Mouse (Mus musculus) myocyte (in vitro differentiated cells): Measurements from ENCODE around the gene Ccdc167. TPM values are rescaled to one million over a fixed set of nuclear protein-coding genes. Genes with fewer than 3 reads are reported as not detected.

Experiments used
- H3K27me3 ChIP-seq: one replicate; pipeline ENCODE4 v1.6.1; 2011; ENCODE audit not compliant: control insufficient read depth, insufficient read depth, insufficient read length
- H3K36me3 ChIP-seq: one replicate; pipeline ENCODE4 v1.6.1; 2011; ENCODE audit not compliant: control insufficient read depth, insufficient read depth
- H3K4me2 ChIP-seq: one replicate; pipeline ENCODE4 v1.6.1; 2011; ENCODE audit warnings: low read depth, control low read depth
- H3K4me3 ChIP-seq: one replicate; pipeline ENCODE4 v1.5.1; 2011; ENCODE audit warnings: mild to moderate bottlenecking, control low read depth, moderate library complexity
- H3K79me2 ChIP-seq: one replicate; pipeline ENCODE4 v1.6.1; 2011; ENCODE audit not compliant: control insufficient read depth, insufficient read depth
- H3ac ChIP-seq: one replicate; pipeline ENCODE4 v1.6.1; 2011; ENCODE audit not compliant: control insufficient read depth, insufficient read length
- CEBPB ChIP-seq: IDR thresholded peaks from 2 replicates; pipeline ENCODE4 v1.6.1; 2011; ENCODE audit warnings: mild to moderate bottlenecking, moderate library complexity; ENCODE audit not compliant: poor library complexity, insufficient read depth, severe bottlenecking
- E2F4 ChIP-seq: IDR thresholded peaks from one replicate; pipeline ENCODE4 v1.6.1; 2011; ENCODE audit warnings: mild to moderate bottlenecking, control low read depth, moderate library complexity; ENCODE audit not compliant: insufficient read depth
- MAX ChIP-seq: IDR thresholded peaks from one replicate; pipeline ENCODE4 v1.6.1; 2011; ENCODE audit warnings: low read depth, mild to moderate bottlenecking, control low read depth
- MYOD1 ChIP-seq, 3 experiments: IDR thresholded peaks; one replicate each; pipeline ENCODE4 v1.6.1; 2011; ENCODE audit warnings: control low read depth in 2 of 3, low read depth in 2 of 3, mild to moderate bottlenecking in 2 of 3, moderate library complexity in 1 of 3; ENCODE audit not compliant: insufficient read length in 2 of 3, control insufficient read depth in 1 of 3
- MYOG ChIP-seq, 3 experiments: IDR thresholded peaks; one replicate each; pipeline ENCODE4 v1.6.1; 2011; ENCODE audit warnings: control low read depth in 2 of 3, low read depth in 2 of 3, mild to moderate bottlenecking in 2 of 3; ENCODE audit not compliant: insufficient read length in 2 of 3, control insufficient read depth in 1 of 3, insufficient read depth in 1 of 3
- POLR2A ChIP-seq: IDR thresholded peaks from one replicate; pipeline ENCODE4 v1.6.1; 2011; ENCODE audit warnings: low read depth, mild to moderate bottlenecking, control low read depth, moderate library complexity; ENCODE audit not compliant: insufficient read length
- POLR2AphosphoS2 ChIP-seq: IDR thresholded peaks from one replicate; pipeline ENCODE4 v1.6.1; 2011; ENCODE audit warnings: low read depth, control low read depth; ENCODE audit not compliant: insufficient read length
- REST ChIP-seq: IDR thresholded peaks from one replicate; pipeline ENCODE4 v1.6.1; 2011; ENCODE audit warnings: mild to moderate bottlenecking, control low read depth, moderate library complexity; ENCODE audit not compliant: insufficient read depth, insufficient read length
- SRF ChIP-seq: IDR thresholded peaks from one replicate; pipeline ENCODE4 v1.6.1; 2011; ENCODE audit warnings: low read depth; ENCODE audit not compliant: control insufficient read depth, insufficient read length
- TCF12 ChIP-seq: IDR thresholded peaks from one replicate; pipeline ENCODE4 v1.6.1; 2011; ENCODE audit warnings: mild to moderate bottlenecking, control low read depth; ENCODE audit not compliant: poor library complexity, insufficient read depth, severe bottlenecking
- TCF3 ChIP-seq: IDR thresholded peaks from one replicate; pipeline ENCODE4 v1.6.1; 2011; ENCODE audit warnings: low read depth, control low read depth; ENCODE audit not compliant: insufficient read length
- USF1 ChIP-seq: IDR thresholded peaks from one replicate; pipeline ENCODE4 v1.6.1; 2011; ENCODE audit warnings: low read depth, mild to moderate bottlenecking, control low read depth, moderate library complexity
- polyA plus RNA-seq: library from polyadenylated mRNA; unstranded; fragments of >200 nt; fragmentation: generic; extraction: Trizol; gene quantifications from one replicate; pipeline ENCODE4 v1.2.1, GENCODE M21; 2012; ENCODE audit warnings: missing spikeins

Ccdc167 gene
- polyA plus RNA-seq, 1 experiment: 6.0 TPM

DNA sequence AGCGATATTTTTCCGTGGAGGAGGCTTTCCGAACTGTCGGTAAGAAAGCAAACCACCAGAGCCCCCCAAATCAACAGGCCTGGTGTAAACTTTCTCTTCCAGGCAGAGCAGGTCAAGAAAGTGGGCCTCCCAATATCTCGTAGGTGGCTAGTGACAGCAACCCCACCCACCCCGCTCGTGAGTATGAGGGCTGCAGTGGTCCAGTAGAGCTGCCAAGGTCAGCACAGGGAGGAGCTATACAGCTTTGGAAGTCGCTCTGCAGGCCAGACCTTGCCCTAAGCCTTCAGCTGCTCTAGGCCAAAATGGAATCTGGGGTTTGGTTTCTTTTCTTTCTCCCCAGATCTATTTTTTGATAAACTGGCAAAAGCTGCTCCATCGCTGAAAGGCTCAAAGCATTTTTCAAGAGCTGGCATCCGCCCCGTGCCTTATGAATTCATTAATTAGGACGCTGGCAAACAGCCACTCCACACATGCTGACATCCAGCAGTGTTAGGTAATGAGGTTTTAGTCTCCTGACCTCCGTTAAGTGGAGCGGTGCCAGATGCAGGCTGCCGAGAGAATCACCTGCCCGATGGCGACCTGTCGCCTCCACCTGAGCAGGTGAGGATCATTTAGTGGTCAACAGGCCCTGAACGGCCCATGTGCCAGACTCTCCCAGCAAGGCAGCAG lies 5.6 kb downstream of the Ccdc167 start:
- TF ChIP-seq POLR2A: no peak
- no peak for TF ChIP-seq TCF3
- TF ChIP-seq SRF: no peak
- TF ChIP-seq MYOD1 (IDR thresholded peaks at IDR 0.05; ENCODE audit: control insufficient read depth in 1 of 3, insufficient read length in 2 of 3, low read depth in 2 of 3): no peak
- no peak for TF ChIP-seq MYOG (IDR thresholded peaks at IDR 0.05; ENCODE audit: control insufficient read depth in 1 of 3, insufficient read depth in 1 of 3, insufficient read length in 2 of 3, low read depth in 2 of 3)
- no peak for TF ChIP-seq MAX
- TF ChIP-seq E2F4: no peak
- no peak for TF ChIP-seq CEBPB
- TF ChIP-seq TCF12: no peak
- TF ChIP-seq POLR2AphosphoS2: no peak
- no peak for TF ChIP-seq USF1
- no peak for TF ChIP-seq REST
- Histone ChIP-seq H3K4me3 (no peak overlapping the region), H3K4me2 (no peak overlapping the region), H3K79me2 (peaks cover 3% of the 10 kb centered on the region), H3K36me3 (no peaks in the 10 kb centered on the region), H3ac (no peak overlapping the region), H3K27me3 (no peaks in the 10 kb centered on the region)

DNA sequence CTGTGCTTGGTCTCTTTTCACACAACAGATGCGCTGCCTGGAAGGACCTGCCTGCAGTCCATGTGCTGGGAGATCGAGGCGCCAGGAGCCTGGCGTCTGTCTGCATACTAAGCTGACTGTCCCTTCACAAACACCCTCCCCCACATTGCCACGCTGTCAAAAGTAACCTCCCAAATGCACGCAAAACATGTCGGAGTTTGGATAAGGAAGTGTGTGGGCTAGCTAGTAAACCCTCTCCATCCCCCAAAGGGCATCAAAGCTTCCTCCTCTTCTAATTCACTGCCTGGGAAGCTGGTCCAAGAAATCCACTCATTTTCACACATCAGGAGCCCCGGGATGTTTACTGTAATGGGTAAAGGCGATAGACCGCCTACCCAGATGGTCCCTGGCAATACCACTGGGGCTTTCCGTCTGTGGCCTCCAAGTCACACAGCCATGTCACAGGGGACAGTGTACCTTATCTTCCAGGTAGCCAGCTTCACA lies 6.2 kb downstream of the Ccdc167 start:
- H3K36me3 ChIP-seq: no peaks in the 10 kb centered on the region
- no peak overlapping the region for H3K4me2 ChIP-seq
- H3K4me3 ChIP-seq: no peak overlapping the region
- no peak for TF ChIP-seq POLR2A
- TF ChIP-seq SRF: no peak
- TF ChIP-seq MYOD1 (IDR thresholded peaks at IDR 0.05; ENCODE audit: control insufficient read depth in 1 of 3, insufficient read length in 2 of 3, low read depth in 2 of 3): no peak
- no peak for TF ChIP-seq E2F4
- no peaks in the 10 kb centered on the region for H3K27me3 ChIP-seq
- no peaks in the 10 kb centered on the region for H3K79me2 ChIP-seq
- no peak overlapping the region for H3ac ChIP-seq

DNA sequence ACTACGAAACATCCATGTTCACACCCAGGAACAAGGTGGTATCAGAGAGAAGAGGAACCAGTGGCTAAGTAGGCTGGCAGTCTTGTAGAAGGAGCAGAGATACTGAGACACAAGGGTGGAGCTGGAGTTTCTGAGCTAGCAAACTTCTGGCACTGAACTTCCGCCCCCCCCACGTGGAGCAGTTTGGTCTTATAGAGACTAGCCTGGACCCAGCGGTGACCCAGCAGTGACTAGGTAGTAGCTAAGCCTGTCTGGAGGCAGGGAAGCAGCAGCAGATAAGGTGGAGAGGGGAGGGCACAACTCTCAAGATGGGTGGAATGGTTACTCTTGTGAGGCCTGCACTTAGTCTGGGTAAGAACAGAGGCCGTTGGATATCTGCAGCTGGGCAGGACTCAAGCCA lies 8.1 kb downstream of the Ccdc167 start:
- H3K4me3 ChIP-seq: no peak overlapping the region
- H3K4me2 ChIP-seq: no peak overlapping the region
- H3ac ChIP-seq: no peak overlapping the region
- TF ChIP-seq CEBPB (no peak), POLR2A (no peak), SRF (no peak), TCF12 (no peak), MYOD1 (IDR thresholded peaks at IDR 0.05; ENCODE audit: control insufficient read depth in 1 of 3, insufficient read length in 2 of 3, low read depth in 2 of 3) (no peak)
- no peaks in the 10 kb centered on the region for H3K79me2 ChIP-seq
- H3K27me3 ChIP-seq: no peaks in the 10 kb centered on the region
- no peaks in the 10 kb centered on the region for H3K36me3 ChIP-seq

DNA sequence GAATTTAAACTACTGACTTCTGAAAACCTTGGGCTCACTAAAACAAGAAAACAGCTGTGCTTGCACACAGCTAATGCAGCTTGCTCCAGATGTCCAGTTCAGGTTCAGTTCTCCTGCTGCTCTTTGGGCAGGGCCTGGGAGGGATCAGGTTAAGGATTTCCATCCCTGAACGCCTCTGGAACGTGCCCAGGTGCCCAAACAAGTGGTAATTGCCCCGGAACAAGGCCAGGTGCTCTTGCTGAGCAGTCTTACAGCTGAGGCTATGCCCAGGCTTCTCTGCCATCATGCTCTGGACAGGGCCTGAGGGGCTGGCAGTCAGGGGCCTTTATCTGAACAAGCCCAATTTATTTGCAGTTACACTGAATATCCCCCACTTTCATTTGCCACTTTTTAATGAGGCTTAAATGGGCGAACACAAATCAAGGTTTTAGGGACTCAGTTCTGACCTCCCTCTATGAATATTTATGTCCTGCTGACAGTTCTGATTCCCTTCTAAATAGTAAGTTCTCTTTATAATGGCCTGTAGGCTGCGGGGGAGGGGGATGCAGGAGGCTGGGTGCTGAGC lies 9.8 kb downstream of the Ccdc167 start:
- Histone ChIP-seq H3K36me3 (no peaks in the 10 kb centered on the region), H3K79me2 (no peaks in the 10 kb centered on the region), H3K4me2 (no peak overlapping the region), H3K27me3 (no peaks in the 10 kb centered on the region), H3K4me3 (no peak overlapping the region), H3ac (no peak overlapping the region)
- no peak for TF ChIP-seq SRF

DNA sequence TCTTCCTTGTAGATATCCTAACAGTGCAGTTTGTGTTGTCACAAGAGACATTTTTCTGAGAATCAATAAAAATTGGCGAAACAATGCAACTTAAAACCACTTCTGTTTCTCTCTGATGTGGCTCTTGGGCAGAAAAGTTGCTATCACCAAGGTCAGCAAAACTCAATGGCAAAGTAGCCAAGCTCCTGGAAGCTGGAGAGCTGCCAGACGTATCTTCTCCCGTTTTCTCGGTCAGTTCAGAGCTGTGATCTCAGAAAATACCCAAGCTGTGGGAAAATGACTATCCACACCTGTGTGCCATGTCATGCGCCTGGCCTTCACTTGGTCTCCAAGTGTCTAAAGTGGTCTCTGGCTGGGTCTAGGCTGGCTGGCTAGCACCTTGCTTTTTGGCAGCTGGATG lies 11.0 kb downstream of the Ccdc167 start:
- Histone ChIP-seq H3ac (no peak overlapping the region), H3K36me3 (peaks cover 3% of the 10 kb centered on the region), H3K79me2 (no peaks in the 10 kb centered on the region), H3K4me3 (no peak overlapping the region), H3K27me3 (no peaks in the 10 kb centered on the region), H3K4me2 (no peak overlapping the region)
- no peak for TF ChIP-seq TCF12
- no peak for TF ChIP-seq REST
- TF ChIP-seq MYOG (IDR thresholded peaks at IDR 0.05; ENCODE audit: control insufficient read depth in 1 of 3, insufficient read depth in 1 of 3, insufficient read length in 2 of 3, low read depth in 2 of 3): no peak
- TF ChIP-seq POLR2A: no peak
- no peak for TF ChIP-seq MYOD1 (IDR thresholded peaks at IDR 0.05; ENCODE audit: control insufficient read depth in 1 of 3, insufficient read length in 2 of 3, low read depth in 2 of 3)

DNA sequence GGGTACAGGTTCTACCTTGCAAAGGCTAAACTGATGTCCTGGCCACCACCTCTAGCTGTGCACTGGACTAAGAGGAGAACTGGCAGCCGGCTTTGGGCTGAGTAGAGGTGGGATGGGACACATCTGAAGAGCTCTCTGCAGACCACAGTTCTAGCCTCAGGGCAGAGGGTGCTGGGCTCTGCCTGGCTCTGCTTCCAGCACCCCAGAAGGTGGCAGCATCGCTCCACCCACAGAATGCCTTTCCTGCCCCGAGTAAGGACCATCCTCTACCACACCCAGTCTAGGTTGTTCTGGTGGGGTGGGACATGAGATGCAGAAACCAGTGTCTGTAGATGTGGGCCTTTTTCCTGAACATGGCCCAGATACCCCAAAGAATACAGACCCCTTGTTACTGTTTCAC lies 12.1 kb downstream of the Ccdc167 start:
- Histone ChIP-seq H3K36me3 (peaks cover 10% of the 10 kb centered on the region), H3K79me2 (no peaks in the 10 kb centered on the region), H3K4me2 (no peak overlapping the region), H3K4me3 (no peak overlapping the region), H3K27me3 (no peaks in the 10 kb centered on the region), H3ac (no peak overlapping the region)
- TF ChIP-seq MYOD1 (IDR thresholded peaks at IDR 0.05; ENCODE audit: control insufficient read depth in 1 of 3, insufficient read length in 2 of 3, low read depth in 2 of 3) (no peak), POLR2AphosphoS2 (no peak), TCF3 (no peak), REST (no peak), MYOG (IDR thresholded peaks at IDR 0.05; ENCODE audit: control insufficient read depth in 1 of 3, insufficient read depth in 1 of 3, insufficient read length in 2 of 3, low read depth in 2 of 3) (no peak), SRF (no peak), CEBPB (no peak), E2F4 (no peak), USF1 (no peak), POLR2A (no peak), TCF12 (no peak)
